Mouse (Mus musculus): ENCODE measurements at regions not wholly inside any gene's neighbourhood (a gene's known extent, or its start where the extent isn't known, plus 50 kb on each side); places are given as distances from the start of the nearest gene placed in this dataset.
A peak's percentile ranks its signal among the peaks of the same experiment; 100 is the strongest.

GRCm38 (mm10) chr4:107736866-107737265 is 52.8 kb upstream of the Dmrtb1 start:
- 88% methylated on average over 8 of the region's 8 CpGs for WGBS
- no peaks in the 10 kb centered on the region for H3K36me3 ChIP-seq (ENCODE audit: control insufficient read depth, insufficient read depth, low read length)
- no peak for ATAC-seq (ENCODE audit: insufficient read depth, low FRiP score)

GRCm38 (mm10) chr4:107737907-107738306 is 53.9 kb upstream of the Dmrtb1 start:
- 7% methylated on average over 6 of the region's 6 CpGs for WGBS
- no peak overlapping the region for H3K9ac ChIP-seq (ENCODE audit: low read length)
- H3K4me3 ChIP-seq (replicated peaks; ENCODE audit: low read length), result no peak overlapping the region
- H3K27ac ChIP-seq (ENCODE audit: low read length), result no peak overlapping the region
- no peak overlapping the region for H3K4me2 ChIP-seq (ENCODE audit: low read depth, low read length)
- H3K27me3 ChIP-seq (ENCODE audit: control insufficient read depth, insufficient read depth, low read length), result no peaks in the 10 kb centered on the region
- peak; percentile 66; the same call in 1 of the 2 replicates for ATAC-seq (ENCODE audit: insufficient read depth, low FRiP score)
- no peaks in the 10 kb centered on the region for H3K4me1 ChIP-seq (ENCODE audit: control insufficient read depth, insufficient read depth, low read length)
- H3K9me3 ChIP-seq (replicated peaks; ENCODE audit: control insufficient read depth, low read length), result no peaks in the 10 kb centered on the region
- H3K36me3 ChIP-seq (ENCODE audit: control insufficient read depth, insufficient read depth, low read length), result no peaks in the 10 kb centered on the region

More at GRCm38 (mm10) chr4:107736866-107737265, 52.8 kb upstream of the Dmrtb1 start:
- Histone ChIP-seq H3K9ac (ENCODE audit: low read length) (no peak overlapping the region), H3K4me2 (ENCODE audit: low read depth, low read length) (no peak overlapping the region), H3K4me1 (ENCODE audit: control insufficient read depth, insufficient read depth, low read length) (no peaks in the 10 kb centered on the region), H3K9me3 (replicated peaks; ENCODE audit: control insufficient read depth, low read length) (no peaks in the 10 kb centered on the region), H3K4me3 (replicated peaks; ENCODE audit: low read length) (no peak overlapping the region), H3K27me3 (ENCODE audit: control insufficient read depth, insufficient read depth, low read length) (no peaks in the 10 kb centered on the region), H3K27ac (ENCODE audit: low read length) (no peak overlapping the region)

GRCm38 (mm10) chr4:107738776-107739175 is 54.7 kb upstream of the Dmrtb1 start:
- ATAC-seq (ENCODE audit: insufficient read depth, low FRiP score), result no peak
- no peak overlapping the region for H3K9ac ChIP-seq (ENCODE audit: low read length)
- H3K4me2 ChIP-seq (ENCODE audit: low read depth, low read length), result no peak overlapping the region
- no peak overlapping the region for H3K4me3 ChIP-seq (replicated peaks; ENCODE audit: low read length)
- no peak overlapping the region for H3K27ac ChIP-seq (ENCODE audit: low read length)
- no peaks in the 10 kb centered on the region for H3K27me3 ChIP-seq (ENCODE audit: control insufficient read depth, insufficient read depth, low read length)
- H3K9me3 ChIP-seq (replicated peaks; ENCODE audit: control insufficient read depth, low read length), result no peaks in the 10 kb centered on the region
- no peaks in the 10 kb centered on the region for H3K36me3 ChIP-seq (ENCODE audit: control insufficient read depth, insufficient read depth, low read length)
- WGBS, result 72% methylated on average over 9 of the region's 9 CpGs
- H3K4me1 ChIP-seq (ENCODE audit: control insufficient read depth, insufficient read depth, low read length), result no peaks in the 10 kb centered on the region

GRCm38 (mm10) chr4:107739789-107740405 is 55.9 kb upstream of the Dmrtb1 start:
- Histone ChIP-seq H3K9me3 (replicated peaks; ENCODE audit: control insufficient read depth, low read length) (no peaks in the 10 kb centered on the region), H3K36me3 (ENCODE audit: control insufficient read depth, insufficient read depth, low read length) (no peaks in the 10 kb centered on the region), H3K4me2 (ENCODE audit: low read depth, low read length) (no peak overlapping the region), H3K4me1 (ENCODE audit: control insufficient read depth, insufficient read depth, low read length) (no peaks in the 10 kb centered on the region), H3K9ac (ENCODE audit: low read length) (no peak overlapping the region), H3K27me3 (ENCODE audit: control insufficient read depth, insufficient read depth, low read length) (no peaks in the 10 kb centered on the region), H3K27ac (ENCODE audit: low read length) (no peak overlapping the region), H3K4me3 (replicated peaks; ENCODE audit: low read length) (no peak overlapping the region)
- WGBS, result 76% methylated on average over 6 of the region's 6 CpGs
- no peak for ATAC-seq (ENCODE audit: insufficient read depth, low FRiP score)

- no peak overlapping the region for H3K4me3 ChIP-seq (replicated peaks; ENCODE audit: low read length)
- H3K4me1 ChIP-seq (ENCODE audit: control insufficient read depth, insufficient read depth, low read length), result no peaks in the 10 kb centered on the region
- no peak overlapping the region for H3K4me2 ChIP-seq (ENCODE audit: low read depth, low read length)
- no peak overlapping the region for H3K9ac ChIP-seq (ENCODE audit: low read length)
- no peaks in the 10 kb centered on the region for H3K9me3 ChIP-seq (replicated peaks; ENCODE audit: control insufficient read depth, low read length)
- no peaks in the 10 kb centered on the region for H3K27me3 ChIP-seq (ENCODE audit: control insufficient read depth, insufficient read depth, low read length)
- H3K27ac ChIP-seq (ENCODE audit: low read length), result no peak overlapping the region
- no peaks in the 10 kb centered on the region for H3K36me3 ChIP-seq (ENCODE audit: control insufficient read depth, insufficient read depth, low read length)
- 83% methylated on average over 2 of the region's 2 CpGs for WGBS
- no peak for ATAC-seq (ENCODE audit: insufficient read depth, low FRiP score)
Measured at GRCm38 (mm10) chr4:107743646-107744045, 58.4 kb upstream of the Lrp8 start.

GRCm38 (mm10) chr4:107746366-107746765 is 55.7 kb upstream of the Lrp8 start:
- no peak overlapping the region for H3K27ac ChIP-seq (ENCODE audit: low read length)
- H3K27me3 ChIP-seq (ENCODE audit: control insufficient read depth, insufficient read depth, low read length), result no peaks in the 10 kb centered on the region
- H3K4me2 ChIP-seq (ENCODE audit: low read depth, low read length), result no peak overlapping the region
- H3K9me3 ChIP-seq (replicated peaks; ENCODE audit: control insufficient read depth, low read length), result no peaks in the 10 kb centered on the region
- no peaks in the 10 kb centered on the region for H3K36me3 ChIP-seq (ENCODE audit: control insufficient read depth, insufficient read depth, low read length)
- 53% methylated on average over 3 of the region's 3 CpGs for WGBS
- no peak overlapping the region for H3K9ac ChIP-seq (ENCODE audit: low read length)
- no peak for ATAC-seq (ENCODE audit: insufficient read depth, low FRiP score)
- H3K4me3 ChIP-seq (replicated peaks; ENCODE audit: low read length), result no peak overlapping the region
- H3K4me1 ChIP-seq (ENCODE audit: control insufficient read depth, insufficient read depth, low read length), result no peaks in the 10 kb centered on the region

- no peaks in the 10 kb centered on the region for H3K36me3 ChIP-seq (ENCODE audit: control insufficient read depth, insufficient read depth, low read length)
- no peak for ATAC-seq (ENCODE audit: insufficient read depth, low FRiP score)
- no peaks in the 10 kb centered on the region for H3K9me3 ChIP-seq (replicated peaks; ENCODE audit: control insufficient read depth, low read length)
- H3K4me3 ChIP-seq (replicated peaks; ENCODE audit: low read length), result no peak overlapping the region
- no peaks in the 10 kb centered on the region for H3K27me3 ChIP-seq (ENCODE audit: control insufficient read depth, insufficient read depth, low read length)
- H3K9ac ChIP-seq (ENCODE audit: low read length), result no peak overlapping the region
- WGBS, result 77% methylated on average over 5 of the region's 5 CpGs
- no peak overlapping the region for H3K27ac ChIP-seq (ENCODE audit: low read length)
- H3K4me1 ChIP-seq (ENCODE audit: control insufficient read depth, insufficient read depth, low read length), result no peaks in the 10 kb centered on the region
- no peak overlapping the region for H3K4me2 ChIP-seq (ENCODE audit: low read depth, low read length)
Measured at GRCm38 (mm10) chr4:107746923-107747431, 55.1 kb upstream of the Lrp8 start.

- Histone ChIP-seq H3K9me3 (replicated peaks; ENCODE audit: control insufficient read depth, low read length) (no peaks in the 10 kb centered on the region), H3K27me3 (ENCODE audit: control insufficient read depth, insufficient read depth, low read length) (no peaks in the 10 kb centered on the region), H3K36me3 (ENCODE audit: control insufficient read depth, insufficient read depth, low read length) (no peaks in the 10 kb centered on the region), H3K27ac (ENCODE audit: low read length) (no peak overlapping the region), H3K4me2 (ENCODE audit: low read depth, low read length) (no peak overlapping the region), H3K4me1 (ENCODE audit: control insufficient read depth, insufficient read depth, low read length) (no peaks in the 10 kb centered on the region), H3K9ac (ENCODE audit: low read length) (no peak overlapping the region), H3K4me3 (replicated peaks; ENCODE audit: low read length) (no peak overlapping the region)
- 83% methylated on average over 9 of the region's 9 CpGs for WGBS
- no peak for ATAC-seq (ENCODE audit: insufficient read depth, low FRiP score)
Measured at GRCm38 (mm10) chr4:107747454-107747853, 54.6 kb upstream of the Lrp8 start.

- ATAC-seq (ENCODE audit: insufficient read depth, low FRiP score), result no peak
- Histone ChIP-seq H3K36me3 (ENCODE audit: control insufficient read depth, insufficient read depth, low read length) (no peaks in the 10 kb centered on the region), H3K27ac (ENCODE audit: low read length) (no peak overlapping the region), H3K27me3 (ENCODE audit: control insufficient read depth, insufficient read depth, low read length) (no peaks in the 10 kb centered on the region), H3K9ac (ENCODE audit: low read length) (no peak overlapping the region), H3K4me2 (ENCODE audit: low read depth, low read length) (no peak overlapping the region), H3K4me3 (replicated peaks; ENCODE audit: low read length) (no peak overlapping the region), H3K4me1 (ENCODE audit: control insufficient read depth, insufficient read depth, low read length) (no peaks in the 10 kb centered on the region), H3K9me3 (replicated peaks; ENCODE audit: control insufficient read depth, low read length) (no peaks in the 10 kb centered on the region)
- 49% methylated on average over 13 of the region's 13 CpGs for WGBS
Measured at GRCm38 (mm10) chr4:107747907-107748628, 54.0 kb upstream of the Lrp8 start.

All from stomach, embryonic 16.5 days (tissue).